Mouse (Mus musculus): ENCODE measurements at regions not wholly inside any gene's neighbourhood (a gene's known extent, or its start where the extent isn't known, plus 50 kb on each side); places are given as distances from the start of the nearest gene placed in this dataset.

GRCm38 (mm10) chr5:126806656-126807055, 435.0 kb upstream of the Tmem132c start:
- TF ChIP-seq GATA1 (IDR thresholded peaks at IDR 0.05; ENCODE audit: borderline replicate concordance, low read length): no peak
- no peak for TF ChIP-seq FLI1 (IDR thresholded peaks at IDR 0.05; ENCODE audit: low read length)
